Mouse (Mus musculus) megakaryocyte, embryonic 14.5 days (primary cell): ENCODE measurements around the gene Zmym3.

Source experiments
- FLI1 ChIP-seq: IDR thresholded peaks from 2 replicates; pipeline ENCODE4 v1.6.1; 2012; ENCODE audit warnings: low read length, inconsistent platforms, mixed read lengths
- GATA1 ChIP-seq: IDR thresholded peaks from 3 replicates; pipeline ENCODE4 v1.6.1; 2012; ENCODE audit warnings: mixed read lengths, low read length, inconsistent platforms, borderline replicate concordance

DNA sequence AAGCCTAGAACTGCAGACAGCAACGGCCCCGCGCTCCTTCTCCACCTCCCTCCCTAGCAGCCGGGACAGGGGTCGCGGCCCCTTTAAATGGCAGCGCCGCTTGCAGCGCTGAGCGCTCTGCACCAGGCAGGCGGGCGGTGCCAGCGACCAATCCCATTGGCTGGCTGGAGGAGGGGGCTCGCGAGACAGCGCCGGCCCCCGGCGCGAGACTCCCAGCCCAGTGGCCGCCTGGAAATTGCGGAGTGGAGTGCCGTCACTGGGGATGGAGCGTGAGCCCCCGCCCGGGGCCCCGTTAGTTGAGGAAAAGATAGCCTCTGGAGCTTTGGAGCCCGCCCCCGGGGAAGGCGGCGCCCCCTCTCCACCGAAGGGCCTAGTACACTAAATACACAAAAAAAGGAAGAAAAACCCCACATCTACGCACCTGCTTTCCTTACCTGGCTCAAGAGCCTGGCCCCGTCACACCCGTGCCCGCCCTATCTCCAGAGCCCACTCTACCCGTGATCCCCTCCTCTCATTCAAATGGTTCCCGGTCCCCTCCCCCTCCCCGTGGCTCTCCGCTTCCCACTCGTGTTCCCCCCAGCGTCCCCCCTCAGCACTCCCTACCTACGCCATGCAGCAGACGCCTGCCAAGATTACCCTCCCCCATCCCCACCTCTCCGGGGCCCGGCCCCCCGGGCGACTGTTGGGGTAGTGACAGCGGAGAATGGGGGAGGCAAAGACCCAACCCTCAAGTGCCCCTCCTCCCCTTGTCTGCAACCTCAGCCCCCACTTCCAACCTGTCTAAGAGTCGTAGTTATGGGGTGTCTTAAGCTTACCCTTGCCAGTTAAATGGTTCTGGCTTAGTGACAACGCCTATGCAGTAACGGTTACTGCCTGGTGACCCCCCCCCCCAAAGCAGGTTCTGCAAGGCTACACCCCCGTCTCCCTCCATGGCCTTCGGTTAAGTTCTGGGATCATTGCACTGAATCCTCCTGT, 637 bp downstream of the Zmym3 start:
- no peak for TF ChIP-seq GATA1
- no peak for TF ChIP-seq FLI1
